Mouse (Mus musculus): Measurements from ENCODE around the gene Gm20388.
A peak's percentile ranks its signal among the peaks of the same experiment; 100 is the strongest.

Gm20388 gene

DNA sequence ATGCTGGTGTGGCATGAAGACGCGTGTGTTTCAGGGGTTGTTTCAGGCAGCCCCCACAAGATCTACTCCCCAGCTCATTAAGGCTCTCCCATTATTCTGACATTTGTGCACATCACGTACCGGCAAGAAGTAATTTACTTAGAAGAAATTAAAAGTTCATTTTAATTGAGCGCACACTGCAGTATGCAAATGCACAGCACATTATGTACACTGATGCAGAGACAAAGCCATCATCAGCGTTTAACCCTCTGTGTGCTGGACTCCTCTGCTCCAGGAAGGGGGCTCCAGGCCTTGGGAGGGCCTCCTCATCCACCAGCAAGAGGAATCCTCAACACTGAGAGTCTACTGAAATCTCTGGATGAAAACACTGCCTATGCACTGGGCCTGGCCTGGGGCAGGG, 2827.2 kb downstream of the Gm20388 start:
- no peak for DNase-seq (ENCODE audit: low spot score in 2 of 2)

- DNase-seq (ENCODE audit: low spot score in 2 of 2): no peak
These were observed 2828.6 kb downstream of the Gm20388 start for GRCm38 (mm10) chr8:122739102-122739725.

GRCm38 (mm10) chr8:122742471-122742870, 2831.8 kb downstream of the Gm20388 start:
- DNase-seq (ENCODE audit: low spot score in 2 of 2): no peak

GRCm38 (mm10) chr8:122745022-122745749, 2834.5 kb downstream of the Gm20388 start:
- no peak for DNase-seq (ENCODE audit: low spot score in 2 of 2)

DNA sequence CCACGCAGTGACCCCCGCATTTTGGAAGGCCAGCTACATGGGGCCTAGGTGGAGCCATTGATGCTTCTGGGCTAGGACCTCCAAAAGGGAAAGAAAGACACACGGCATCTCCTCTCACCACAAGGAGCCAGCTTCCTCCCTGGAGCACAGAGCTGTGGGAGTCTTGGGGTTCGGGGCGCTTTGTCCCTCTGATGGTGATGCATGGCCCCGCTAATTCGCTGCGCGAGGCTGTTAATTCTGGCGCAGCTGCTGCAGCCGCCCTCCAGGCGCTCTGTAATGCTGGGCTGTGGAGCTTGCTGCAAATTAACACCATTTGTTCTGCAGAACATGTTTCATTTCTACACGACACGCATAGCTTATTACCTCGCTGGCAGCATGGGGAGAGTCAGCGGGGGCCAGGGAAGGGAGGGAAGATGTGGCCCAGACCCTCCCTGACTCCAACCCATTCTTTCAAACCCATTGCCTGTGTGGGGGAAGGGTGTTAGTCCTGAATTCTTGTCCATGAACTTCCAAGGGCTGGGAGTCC, 2835.2 kb downstream of the Gm20388 start:
- no peak for DNase-seq (ENCODE audit: low spot score in 2 of 2)

- DNase-seq (ENCODE audit: low spot score in 2 of 2): no peak
These were observed 2835.8 kb downstream of the Gm20388 start for GRCm38 (mm10) chr8:122746439-122746838.

DNA sequence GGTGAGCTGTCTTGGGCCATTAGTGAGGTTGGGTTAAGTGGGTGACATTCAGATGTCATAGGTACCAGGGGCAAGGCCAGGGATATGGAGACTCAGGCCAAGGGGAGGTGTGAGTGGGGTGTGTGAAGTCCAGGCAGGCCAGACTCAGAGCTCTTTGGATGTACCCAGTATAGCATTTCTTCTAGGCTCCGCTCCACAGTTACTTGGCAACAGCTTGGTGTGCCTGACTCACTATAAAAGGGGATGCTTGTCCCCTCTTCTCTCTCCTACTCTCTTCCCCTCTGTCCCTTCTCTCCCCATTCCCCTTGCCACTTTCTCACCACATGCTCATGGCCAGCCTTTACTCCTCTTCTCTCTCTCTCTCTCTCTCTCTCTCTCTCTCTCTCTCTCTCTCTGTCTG, 2837.2 kb downstream of the Gm20388 start:
- no peak for DNase-seq (ENCODE audit: low spot score in 2 of 2)

DNA sequence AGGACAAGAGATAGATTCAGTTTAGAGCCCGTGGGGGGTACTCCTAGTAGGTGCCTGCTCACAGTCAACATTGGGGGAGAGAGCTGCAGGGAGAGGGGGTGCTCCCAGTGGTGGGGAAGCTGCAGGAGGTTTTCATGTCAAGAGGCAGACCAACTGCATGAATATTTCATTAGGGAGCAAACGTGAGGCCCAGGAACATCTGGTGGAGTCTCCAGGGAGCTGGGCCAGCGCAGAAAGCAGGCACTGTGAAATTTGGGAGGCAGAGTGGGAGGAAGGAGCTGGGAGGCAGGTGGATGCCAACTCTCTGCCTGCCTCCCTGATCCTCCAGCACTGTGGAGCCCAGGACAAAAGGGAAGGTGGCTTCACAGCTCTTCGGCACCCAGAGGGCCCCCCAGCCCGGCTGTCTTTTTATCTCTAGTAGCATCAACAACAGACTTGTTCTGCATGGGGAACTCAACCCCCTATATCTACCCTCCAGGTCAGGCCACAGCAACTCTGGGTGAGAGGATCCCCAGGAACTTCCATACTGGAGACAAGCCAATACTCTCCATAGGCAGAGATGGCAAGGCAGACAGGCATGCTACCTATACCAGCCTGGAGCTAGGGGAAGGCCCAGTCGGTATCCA, 2838.8 kb downstream of the Gm20388 start:
- DNase-seq (ENCODE audit: low spot score in 2 of 2): no peak

DNA sequence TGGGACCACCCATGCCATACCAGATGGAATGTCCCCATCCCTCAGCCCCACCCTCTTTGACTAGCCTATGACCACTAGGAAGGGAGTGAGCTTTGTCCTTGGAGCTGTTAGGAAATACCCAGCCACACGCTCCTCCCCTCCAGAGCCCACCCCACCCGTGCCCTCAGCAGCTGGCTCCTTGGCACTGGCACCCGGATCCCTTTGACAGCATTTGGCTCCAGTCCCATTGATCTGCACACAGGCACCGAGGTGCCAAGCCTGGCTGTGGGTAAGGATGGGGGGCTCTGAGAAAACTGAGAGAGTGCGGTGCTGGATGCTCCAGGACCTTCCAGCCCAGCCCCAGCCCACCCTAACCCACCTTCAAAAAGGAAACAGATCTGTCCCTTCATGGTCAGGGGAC, 2840.7 kb downstream of the Gm20388 start:
- no peak for DNase-seq (ENCODE audit: low spot score in 2 of 2)

- peak; percentile 65 to 77 for DNase-seq (ENCODE audit: low spot score in 2 of 2)
These were observed 2841.6 kb downstream of the Gm20388 start for GRCm38 (mm10) chr8:122752111-122752721.

DNA sequence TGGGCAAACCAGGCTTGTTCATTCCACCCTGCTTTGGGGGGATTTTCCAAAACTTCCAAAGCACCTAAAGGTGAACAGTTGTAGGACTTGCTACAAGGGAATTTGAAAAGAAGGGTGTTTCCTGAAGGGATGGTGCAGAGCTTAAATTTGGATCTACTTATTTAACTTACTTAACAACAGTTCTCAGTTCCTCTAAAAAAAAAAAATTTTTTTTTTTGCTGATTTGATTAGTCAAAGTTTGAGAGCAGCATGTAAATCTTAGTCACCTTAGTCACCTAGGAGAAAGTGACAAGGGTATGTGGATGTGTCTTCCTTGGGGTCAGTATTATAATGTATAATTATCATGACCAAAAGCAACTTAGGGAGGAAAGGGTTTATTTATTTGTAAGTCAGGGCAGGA, 2848.0 kb downstream of the Gm20388 start:
- DNase-seq (ENCODE audit: low spot score in 2 of 2): no peak

DNA sequence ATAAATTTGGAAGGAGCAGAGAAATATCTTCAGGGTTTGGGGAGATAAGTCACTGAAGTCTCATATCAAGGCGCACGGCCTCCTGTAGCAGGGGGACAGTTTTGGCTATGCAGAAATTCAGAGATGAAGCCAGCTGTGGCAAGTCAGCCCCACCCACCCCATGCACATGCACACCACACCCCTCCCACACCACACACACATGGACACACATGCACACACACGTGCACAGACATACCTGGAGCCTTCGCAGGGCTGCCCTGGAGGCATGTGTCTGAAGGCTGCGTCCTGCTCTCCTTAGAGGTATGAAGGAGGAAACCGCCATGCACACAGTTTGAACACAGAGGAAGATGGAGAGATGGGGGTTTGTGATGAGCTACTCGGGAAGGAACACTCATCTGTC, 2849.5 kb downstream of the Gm20388 start:
- DNase-seq (ENCODE audit: low spot score in 2 of 2): no peak

GRCm38 (mm10) chr8:122761109-122761508, 2850.5 kb downstream of the Gm20388 start:
- no peak for DNase-seq (ENCODE audit: low spot score in 2 of 2)

- no peak for DNase-seq (ENCODE audit: low spot score in 2 of 2)
These were observed 2852.2 kb downstream of the Gm20388 start for GRCm38 (mm10) chr8:122762731-122763266.

GRCm38 (mm10) chr8:122763267-122763738, 2852.7 kb downstream of the Gm20388 start:
- DNase-seq (ENCODE audit: low spot score in 2 of 2): no peak

DNA sequence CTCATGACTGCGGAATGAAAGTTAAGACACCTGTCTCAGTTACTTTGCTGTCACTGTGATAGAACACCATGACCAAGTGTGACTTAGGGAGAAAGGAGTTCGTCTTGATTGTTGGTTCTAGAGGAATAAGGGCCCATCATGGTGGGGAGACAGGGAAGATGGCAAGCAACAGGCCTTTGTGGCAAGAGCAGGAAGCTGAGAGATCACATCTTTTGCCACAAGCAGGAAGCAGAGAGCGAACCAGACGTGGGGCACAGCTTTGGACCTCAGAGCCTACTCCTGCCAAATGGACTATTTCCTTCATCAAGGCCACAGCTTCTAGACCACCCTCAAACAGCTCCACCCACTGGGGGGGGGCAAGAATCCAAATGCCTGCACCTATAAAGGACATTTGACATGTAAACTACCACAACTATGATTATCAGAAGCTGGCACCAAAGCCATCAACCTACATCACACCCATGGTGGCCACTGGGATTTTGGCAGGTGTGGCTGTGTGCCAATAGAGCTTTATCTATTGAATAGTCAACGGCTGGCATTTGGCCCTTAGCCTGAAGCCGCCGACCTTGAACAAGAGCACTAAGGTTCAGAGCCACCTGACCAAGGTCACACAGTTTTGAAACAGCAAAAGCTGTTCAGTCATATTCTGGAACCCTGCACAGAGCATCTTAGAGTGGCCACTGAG, 2854.3 kb downstream of the Gm20388 start:
- DNase-seq (ENCODE audit: low spot score in 2 of 2): no peak

DNA sequence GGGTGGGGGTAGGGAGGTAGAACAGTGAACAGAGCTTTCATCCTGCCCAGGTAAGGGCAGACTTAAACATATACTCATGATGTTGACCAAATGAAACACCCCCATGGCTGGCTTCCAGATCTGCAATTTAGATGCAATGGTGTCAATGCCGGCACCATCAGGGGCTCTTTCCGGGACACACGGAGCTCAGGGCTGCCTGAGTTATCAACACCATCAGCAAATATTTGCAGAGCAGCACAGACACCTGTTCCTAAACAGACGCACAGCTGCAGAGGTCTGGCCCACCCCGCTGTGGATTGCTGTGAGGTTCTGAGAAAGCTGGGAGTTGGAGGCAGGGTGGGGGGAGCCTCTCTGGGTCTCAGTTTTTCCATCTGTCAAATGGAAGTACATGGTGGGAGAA, 2855.5 kb downstream of the Gm20388 start:
- DNase-seq (ENCODE audit: low spot score in 2 of 2): no peak

DNA sequence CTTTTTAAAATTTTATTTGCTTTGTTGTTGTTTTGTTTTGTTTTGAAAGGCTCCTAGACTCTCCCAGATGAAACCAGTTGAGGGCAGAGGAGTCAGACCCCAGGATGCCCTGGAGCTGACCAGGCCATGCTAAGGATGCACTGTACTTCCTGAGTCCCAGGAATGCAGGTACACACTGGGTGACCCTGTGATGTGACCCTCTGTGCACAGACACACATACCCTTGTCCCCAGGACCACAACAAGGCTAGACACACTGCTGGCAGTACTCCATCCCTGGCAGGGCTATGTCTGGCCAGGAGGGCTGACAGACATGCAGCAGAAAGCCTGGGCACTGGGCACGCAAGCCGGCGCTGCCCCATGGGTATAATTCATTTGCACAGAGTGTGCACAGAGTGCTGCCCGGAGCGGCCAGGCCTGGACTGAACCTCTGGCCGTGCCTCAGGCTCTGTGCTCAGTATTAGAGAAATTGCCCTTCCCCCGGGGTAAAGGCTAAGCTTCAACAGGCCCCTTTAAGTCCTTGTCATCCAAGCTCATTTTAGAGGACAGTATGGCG, 2856.1 kb downstream of the Gm20388 start:
- DNase-seq (ENCODE audit: low spot score in 2 of 2): no peak

GRCm38 (mm10) chr8:122767229-122767628, 2856.6 kb downstream of the Gm20388 start:
- no peak for DNase-seq (ENCODE audit: low spot score in 2 of 2)

- DNase-seq (ENCODE audit: low spot score in 2 of 2): peak; percentile 73 to 75
These were observed 2858.8 kb downstream of the Gm20388 start for GRCm38 (mm10) chr8:122769251-122770058.

Data from right cerebral cortex, postnatal 36 days (tissue).